Mouse (Mus musculus): ENCODE measurements around the gene Bloc1s3. TPM values are rescaled to one million over a fixed set of nuclear protein-coding genes. Genes with fewer than 3 reads are reported as not detected.

Bloc1s3 gene
- total RNA-seq (2021) = 1 to 10 TPM; 6.8 to 6.9 TPM

DNA sequence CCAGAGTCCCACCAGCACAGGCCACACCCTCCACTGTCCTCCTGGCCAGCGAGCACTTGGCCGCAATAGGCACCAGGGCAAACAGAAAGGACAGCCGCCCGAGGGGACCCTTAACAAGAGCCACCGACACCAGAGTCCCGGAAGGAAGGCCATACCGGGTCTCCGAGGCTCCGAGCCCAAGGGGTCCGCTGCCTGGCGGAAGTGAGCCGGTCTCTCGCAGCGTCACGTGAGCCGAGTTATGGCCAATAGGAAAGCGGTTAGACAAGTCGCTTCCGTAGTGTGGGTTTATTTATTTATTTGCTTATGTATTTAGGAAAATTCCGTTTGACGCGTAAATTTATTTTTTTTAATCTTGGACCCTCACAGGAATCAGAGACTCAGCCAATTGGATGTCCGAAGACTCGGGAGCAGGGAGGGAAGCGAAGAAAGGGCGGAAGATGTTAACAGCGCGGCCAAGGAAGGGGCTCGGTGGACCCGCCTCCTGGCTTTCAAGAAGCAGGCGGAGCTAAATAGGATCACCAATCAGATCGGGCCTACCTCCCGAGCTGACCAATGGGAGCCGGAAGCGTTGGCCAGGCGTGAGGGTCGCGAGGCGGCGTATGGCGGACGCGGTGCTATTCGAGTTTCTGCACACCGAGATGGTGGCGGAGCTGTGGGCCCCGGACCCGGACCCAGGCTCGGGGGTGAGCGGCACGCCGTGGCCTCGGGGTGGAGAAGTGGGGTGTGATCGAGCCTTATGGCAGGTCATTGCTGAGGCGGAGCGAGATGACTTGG, at the start of gene Bloc1s3, which contains the start of gene Trappc6a:
Gene Bloc1s3 (minus strand): TSS at position 218 of the 774 bp plus-strand sequence.
Gene Trappc6a (plus strand): TSS at position 246 of the 774 bp plus-strand sequence.
- peak; percentile 91 to 92 for DNase-seq

DNA sequence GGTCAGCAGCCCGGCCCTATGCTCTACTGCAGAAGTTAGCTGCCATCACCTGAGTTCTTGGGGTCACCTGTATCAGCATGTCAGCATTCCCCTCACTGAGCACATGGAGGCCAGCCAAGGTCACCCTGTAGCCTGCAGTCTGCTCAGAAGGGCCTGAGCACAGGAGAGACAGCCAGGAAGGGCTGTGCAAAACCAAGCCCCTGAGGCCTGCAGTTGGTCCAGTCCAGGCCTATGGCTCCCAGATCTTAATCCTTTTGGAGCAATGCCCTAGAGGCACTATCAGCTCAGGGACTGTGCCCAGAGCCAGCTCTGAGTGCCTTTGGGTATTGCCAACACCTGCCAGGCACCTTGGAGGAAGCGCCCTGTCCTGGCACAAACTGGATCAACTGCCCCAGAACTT, 48.9 kb upstream of the Bloc1s3 start:
- no peak for DNase-seq

- peak; percentile 31 to 55 for DNase-seq
Observed at GRCm38 (mm10) chr7:19554168-19554567, 46.0 kb upstream of the Bloc1s3 start.

GRCm38 (mm10) chr7:19552443-19552842, 44.3 kb upstream of the Bloc1s3 start:
- no peak for DNase-seq

DNA sequence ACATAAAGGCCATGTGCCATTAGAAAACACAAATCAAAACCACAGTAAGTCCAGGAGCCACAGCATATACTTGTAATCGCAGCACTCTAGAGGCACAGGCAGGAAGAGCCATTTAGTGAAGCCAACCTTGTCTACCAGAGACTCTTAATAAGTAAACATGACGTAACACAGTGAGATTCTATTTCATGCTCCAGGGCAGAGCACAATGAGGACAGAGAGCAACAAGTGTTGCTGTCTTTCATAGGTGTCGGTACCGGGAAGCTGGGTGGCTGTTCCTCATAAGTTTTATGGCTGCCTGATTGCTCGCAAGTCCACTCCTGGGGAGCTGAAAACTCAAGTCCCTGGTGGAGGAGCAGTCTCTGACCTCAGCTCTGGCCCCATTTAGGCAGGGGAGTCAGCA, 43.5 kb upstream of the Bloc1s3 start:
- DNase-seq = no peak

DNA sequence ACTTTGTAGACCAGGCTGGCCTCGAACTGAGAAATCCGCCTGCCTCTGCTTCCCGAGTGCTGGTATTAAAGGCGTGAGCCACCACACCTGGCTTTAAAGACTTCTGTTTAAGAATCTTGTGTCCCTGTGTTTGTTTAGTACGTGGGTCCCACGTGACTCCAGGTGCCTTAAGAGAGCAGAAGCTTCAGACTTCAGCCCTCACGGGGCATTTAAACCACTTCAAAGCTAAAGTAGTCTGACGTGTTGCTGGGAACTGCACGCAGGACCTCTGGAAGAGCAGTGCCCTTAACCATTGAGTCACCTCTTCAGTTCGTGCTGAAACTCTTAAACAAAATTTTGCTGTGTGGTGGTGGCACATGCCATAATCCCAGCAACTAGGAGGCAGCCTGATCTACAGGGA, 41.2 kb upstream of the Bloc1s3 start:
- DNase-seq = no peak

GRCm38 (mm10) chr7:19547344-19547969, 39.3 kb upstream of the Bloc1s3 start:
- DNase-seq = no peak

DNA sequence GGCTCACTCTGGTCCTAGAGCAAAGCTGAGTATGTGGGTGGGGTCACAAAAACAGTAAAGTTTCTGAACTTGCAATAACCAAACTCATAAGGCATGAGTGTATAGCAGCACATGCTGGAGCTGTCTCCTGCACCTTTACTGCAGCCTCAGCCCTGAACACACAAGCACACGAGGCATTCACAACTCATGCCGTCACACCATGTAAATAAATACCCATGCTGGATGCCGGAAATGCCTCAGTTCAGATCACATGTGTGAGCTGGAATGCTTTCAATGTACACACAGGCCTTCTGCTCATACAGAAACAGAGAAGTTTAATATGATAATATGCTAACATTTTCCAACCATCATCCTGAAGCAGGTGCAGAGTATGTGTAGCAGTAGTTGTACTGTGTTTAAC, 37.8 kb upstream of the Bloc1s3 start:
- DNase-seq = no peak

- no peak for DNase-seq
Observed at GRCm38 (mm10) chr7:19543584-19543983, 35.4 kb upstream of the Bloc1s3 start.

DNA sequence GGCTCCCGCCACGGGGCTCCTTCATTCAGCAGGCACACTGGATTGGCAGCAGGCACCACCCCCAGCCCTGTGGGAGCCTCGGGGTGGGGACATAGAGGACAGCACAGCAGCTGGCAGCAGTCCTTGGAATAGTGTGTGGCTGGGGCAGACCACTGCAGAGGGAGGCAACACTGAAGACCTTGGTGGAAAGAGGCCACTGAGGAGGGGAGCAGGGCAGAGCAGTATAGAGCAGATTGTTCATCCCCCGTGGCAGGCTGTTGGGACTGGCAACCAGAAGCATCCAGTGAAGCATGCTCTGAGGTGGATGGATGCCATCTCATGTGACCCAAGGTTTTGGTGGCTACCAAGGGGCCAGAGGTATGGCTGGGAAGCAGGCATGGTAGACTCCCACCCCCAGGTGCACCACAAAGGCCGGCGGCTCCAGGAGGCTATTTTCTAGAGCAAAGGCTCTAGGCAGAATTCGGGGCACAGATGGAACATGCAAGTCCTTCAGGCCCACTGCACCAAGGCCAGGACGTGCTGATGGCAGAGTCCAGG, 34.1 kb upstream of the Bloc1s3 start:
- DNase-seq = peak; percentile 34 to 36

DNA sequence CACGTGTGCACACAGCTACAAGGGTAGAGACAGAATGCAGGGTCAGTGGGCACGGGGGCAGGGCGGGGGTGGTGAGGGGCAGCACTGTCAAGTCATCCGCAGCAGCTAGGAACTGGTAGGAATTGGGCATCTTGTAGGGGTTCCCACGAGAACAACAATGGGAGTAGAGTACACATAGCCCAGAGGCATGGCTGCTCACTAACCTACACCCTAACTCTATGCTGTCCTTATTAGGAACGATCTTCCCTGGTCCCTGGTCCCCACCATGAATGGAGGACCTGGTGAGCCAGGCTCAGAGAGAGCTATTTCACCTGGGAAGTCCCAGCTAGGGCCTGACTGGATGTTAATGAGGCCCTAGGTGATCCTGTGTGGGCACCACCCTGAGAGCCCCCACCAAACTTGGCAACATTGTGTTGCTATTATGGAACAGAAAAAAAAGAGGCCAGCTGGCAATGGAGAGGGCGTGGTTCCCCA, 33.6 kb upstream of the Bloc1s3 start:
- no peak for DNase-seq

DNA sequence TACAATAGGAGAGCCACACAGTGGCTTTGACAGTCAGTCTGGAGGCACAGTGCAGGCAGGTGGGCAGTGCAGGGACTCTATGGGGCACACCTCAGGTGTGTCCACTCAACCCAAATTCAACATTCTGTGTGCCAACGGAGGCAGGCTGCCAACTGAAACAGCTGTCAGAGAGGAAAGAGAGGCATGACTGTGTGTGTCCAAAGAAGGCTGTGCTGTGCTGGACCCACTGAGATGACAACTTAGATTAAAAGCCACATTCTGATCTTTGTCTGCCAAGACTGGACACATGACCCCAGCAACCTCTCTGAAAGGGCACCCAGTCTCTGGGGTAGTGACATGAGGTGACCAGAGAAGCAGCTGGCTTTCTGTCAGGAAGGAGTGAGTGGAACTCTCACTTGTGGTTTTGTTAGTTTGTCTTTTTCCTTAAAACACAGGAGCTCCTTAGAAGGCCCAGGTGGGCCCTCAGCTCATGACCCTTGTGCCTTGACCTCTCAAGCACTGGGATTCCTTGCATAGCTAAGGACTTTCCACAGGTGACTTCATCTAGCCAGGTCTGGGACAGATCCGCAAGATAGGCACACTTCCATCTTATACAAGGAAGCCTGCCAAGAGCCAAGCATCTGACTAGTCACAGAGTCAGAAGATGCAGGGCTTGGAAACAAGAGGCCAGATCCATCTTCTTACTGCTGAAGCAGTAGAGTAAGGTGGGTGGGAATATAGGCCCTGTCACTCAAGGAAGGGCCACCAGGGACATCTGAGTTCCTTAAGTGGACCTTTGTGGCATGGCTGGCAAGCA, 32.8 kb upstream of the Bloc1s3 start:
- no peak for DNase-seq

- no peak for DNase-seq
Observed at GRCm38 (mm10) chr7:19534676-19535075, 26.5 kb upstream of the Bloc1s3 start.

- no peak for DNase-seq
Observed at GRCm38 (mm10) chr7:19532240-19532639, 24.1 kb upstream of the Bloc1s3 start.

DNA sequence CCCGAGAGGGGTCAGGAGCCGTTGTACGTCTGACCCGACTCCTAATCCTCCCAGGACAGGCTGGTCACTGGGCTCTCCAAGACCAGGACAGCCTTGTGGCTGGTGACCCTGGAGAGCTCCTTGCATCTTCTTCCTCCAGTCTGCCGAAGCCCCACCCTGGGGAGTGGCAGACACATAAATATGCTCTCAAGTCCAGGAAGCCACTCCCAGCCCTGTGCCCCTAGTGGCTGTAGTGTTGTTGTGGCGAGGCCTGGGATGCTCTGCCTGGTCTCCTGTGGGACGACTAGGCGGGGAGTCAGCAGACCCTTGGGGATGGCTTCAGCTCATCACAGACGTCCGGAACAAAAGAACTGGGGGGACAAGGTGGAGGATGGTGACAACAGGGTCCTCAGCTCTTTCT, 22.9 kb upstream of the Bloc1s3 start:
- DNase-seq = no peak

GRCm38 (mm10) chr7:19525105-19525481, 16.9 kb upstream of the Bloc1s3 start:
- no peak for DNase-seq

- DNase-seq = no peak
Observed at GRCm38 (mm10) chr7:19524420-19525104, 16.4 kb upstream of the Bloc1s3 start.

DNA sequence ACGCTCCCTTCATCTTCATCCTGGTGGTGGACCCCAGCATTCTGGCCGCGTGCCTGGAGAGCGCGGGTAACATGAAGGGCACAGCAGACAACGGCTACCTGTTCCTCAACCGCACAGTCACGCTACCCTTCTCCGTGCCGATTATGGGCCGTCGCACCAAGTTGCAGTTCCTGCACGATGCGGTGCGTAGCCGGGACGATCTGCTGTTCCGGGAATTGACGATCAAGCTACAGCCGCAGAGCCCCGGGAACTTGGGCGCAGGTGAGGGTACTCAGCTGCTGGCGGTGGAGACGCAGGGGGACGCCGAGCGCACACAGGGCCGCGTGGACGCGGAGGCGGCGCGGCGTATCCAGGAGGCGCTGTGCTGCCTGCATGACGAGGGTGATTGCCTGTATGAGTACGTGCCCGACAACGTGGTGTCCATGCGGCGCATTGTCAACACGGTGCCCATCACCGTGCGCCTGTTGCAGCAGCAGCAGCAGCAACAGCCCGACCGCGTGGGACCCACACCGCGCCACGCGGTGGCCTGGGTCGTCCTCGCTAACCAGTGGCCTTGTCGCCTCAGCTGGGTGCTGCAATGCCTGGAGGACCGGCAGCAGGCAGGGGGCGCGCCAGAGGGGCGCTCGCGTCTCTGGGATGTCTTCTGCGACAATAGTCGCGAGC, 15.7 kb upstream of the Bloc1s3 start:
- DNase-seq = peak; percentile 76 to 77

GRCm38 (mm10) chr7:19523017-19523756, 15.0 kb upstream of the Bloc1s3 start:
- no peak for DNase-seq

GRCm38 (mm10) chr7:19520032-19520431, 11.9 kb upstream of the Bloc1s3 start:
- no peak for DNase-seq
